Mouse (Mus musculus) cerebral cortex, adult 2 months (tissue): ENCODE measurements around the gene AC161166.1.

Source experiments
- WGBS: fragments of 180-500 bp; shearing (Covaris S2); methylation state at CpG from one replicate; pipeline ENCODE4 v1.1.7; 2018; 5-methylcytosine and 5-hydroxymethylcytosine counted together

Gene AC161166.1

DNA sequence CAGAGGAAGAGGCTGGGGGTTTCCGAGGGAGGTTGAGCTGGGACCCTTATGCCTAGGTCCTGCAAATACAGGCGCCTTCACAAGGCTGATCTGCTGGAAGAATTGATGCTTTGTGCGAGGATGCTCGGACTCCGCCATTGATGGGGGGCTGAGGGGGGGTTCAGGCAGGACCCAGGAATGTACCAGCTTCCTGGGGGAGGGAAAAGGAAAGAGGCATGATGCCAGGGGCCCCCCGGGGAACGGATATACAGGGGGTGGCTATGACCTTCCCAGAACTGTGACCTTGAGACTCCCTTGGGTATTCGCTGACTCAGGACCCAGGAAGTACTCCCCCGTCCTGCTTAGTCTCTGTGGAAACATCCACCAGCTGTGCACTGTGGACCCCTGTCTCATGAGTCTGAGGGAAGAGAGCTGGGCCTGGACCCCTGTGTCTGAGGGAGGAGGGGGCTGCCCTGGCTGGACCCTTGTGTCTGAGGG, 25.6 kb downstream of the AC161166.1 start:
- 29% methylated on average over 9 of the region's 9 CpGs for WGBS

DNA sequence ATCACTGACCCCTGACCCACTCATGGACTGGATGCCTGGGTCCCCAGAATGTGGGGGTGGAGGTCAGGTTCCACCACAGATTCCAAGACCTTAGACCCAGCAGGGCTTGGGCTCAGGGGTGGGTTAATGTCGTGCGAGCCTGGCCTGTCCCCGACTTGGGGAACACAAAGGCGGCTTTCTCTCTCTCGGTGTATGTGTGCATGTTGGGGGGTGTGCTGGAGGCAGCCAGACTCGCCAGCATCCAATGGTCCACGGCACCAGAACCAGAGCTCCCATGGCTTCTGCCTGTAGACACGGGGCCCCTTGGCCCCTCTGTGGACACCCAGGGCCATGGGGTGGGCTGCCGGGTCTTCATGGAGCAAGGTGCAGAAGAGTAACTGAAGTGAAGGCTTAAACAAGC, 26.8 kb downstream of the AC161166.1 start:
- WGBS, result 40% methylated on average over 9 of the region's 9 CpGs

DNA sequence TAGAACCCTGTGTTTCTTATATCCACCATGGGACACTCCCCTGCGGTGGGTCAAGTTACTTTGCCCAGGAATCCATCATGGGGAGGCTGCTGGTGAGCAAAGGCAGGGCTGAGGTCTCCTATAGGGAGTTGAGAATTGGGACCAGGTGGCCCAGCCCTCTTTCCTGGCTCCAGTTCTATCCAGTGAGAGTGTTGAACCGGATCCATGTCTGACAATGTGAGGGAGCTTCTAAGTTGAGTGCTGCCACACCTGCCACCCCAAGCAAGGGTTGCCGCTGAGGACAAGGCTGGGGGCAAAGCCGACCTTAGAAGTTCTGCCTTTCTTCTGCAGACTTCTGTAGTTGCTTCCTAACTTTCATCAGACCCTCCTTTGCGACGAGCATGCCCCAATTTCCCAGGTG, 29.0 kb downstream of the AC161166.1 start:
- 34% methylated on average over 6 of the region's 6 CpGs for WGBS

DNA sequence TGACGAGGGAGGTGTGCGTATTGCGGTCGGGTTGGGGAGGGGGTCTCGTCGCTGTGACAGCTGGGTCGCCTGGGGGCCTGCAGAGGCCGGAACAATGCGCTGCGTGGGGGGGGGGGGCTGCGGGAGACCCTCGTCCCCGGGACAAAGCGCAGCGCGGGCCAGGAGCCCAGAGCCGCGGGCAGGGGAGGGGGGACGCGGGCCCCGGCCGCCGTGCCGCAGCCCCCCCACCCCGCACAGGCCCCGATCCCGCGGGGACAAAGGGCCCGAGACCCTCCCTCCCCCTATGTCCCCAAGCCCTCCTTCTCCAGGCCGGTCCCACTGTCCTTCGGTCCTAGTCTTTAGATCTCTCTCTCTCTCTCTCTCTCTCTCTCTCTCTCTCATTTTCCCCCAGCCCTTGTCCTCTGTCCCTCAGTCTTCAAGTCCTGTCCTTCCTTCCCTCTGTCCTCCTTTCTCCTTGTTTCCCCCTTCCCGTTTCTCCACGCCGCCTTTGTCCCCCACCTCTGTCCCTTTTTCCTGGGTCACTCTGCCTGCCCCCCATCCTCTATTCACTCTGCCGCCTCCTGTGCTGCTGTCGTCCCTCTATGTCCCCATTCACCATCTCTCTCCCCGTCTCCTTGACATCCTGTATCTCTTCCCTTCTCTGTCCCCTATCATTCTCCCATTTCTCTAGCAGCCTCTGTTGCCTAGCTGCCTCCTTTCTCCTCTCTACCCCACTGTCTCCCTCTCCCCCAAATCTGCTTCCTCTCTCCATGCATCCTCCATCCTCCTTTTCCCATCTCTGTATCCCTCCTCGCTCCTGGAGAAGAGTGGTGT, 29.8 kb downstream of the AC161166.1 start:
- 2% methylated on average over 31 of the region's 38 CpGs for WGBS

DNA sequence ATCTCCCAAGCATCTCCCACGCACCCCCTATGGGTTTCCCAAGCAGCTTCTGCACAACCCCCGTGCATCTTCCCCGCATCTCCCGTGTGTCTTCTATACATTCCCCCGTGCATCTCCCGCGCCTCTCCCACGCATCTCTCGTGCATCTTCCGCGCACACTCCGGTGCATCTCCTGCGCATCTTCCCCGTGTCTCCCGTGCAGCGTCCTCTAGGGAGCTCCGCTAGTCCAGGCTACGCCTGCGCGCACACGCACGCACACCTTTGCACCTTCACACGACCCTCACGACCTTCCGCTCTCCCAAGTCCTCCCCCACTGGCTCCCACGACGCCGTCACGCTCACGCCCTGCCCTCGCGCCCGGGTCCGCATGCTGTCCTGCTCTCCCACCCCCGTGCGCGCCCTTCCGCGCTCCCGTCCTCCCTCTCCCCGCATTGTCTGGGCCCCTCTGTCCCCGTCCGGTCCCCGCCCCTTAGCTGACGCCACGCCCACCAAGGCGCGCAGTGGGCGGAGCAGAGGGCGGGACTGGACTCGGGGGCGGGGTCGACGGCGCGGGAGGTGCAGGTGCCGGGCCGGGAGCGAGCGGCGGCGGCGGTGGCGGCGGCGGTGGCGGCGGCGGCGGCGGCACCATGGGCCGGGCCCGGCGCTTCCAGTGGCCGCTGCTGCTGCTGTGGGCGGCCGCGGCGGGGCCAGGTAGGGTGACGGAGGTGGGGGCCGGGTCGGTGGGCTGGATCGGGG, 30.6 kb downstream of the AC161166.1 start, which contains the start of gene Cadm4:
TSS of gene Cadm4 (plus strand) at position 550 of the 734 bp plus-strand sequence.
- WGBS, result 1% methylated on average over 83 of the region's 83 CpGs

DNA sequence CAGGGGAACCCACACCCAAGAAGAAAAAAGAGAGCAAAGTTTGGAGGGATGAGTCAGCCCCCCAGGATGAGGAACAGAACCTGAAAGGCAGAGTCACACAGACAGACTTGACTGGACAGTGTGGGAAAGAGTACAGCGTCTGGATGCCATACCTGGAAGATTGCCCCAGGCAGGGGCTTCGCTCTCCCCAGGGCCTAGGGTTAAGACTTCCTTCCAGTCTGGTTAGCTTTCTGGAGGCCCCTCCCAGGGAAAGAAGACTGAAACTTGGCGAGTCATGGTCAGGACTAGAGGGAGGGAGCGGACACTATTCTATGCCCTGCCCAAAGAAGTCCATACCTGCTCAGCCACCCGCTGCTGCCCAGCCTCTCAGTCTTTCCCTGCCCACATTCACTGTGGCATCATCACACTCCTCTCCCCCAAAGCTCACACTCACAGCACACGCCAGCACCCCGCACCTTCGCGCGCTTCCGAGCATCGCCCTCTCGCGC, 31.2 kb downstream of the AC161166.1 start:
- 12% methylated on average over 14 of the region's 14 CpGs for WGBS

DNA sequence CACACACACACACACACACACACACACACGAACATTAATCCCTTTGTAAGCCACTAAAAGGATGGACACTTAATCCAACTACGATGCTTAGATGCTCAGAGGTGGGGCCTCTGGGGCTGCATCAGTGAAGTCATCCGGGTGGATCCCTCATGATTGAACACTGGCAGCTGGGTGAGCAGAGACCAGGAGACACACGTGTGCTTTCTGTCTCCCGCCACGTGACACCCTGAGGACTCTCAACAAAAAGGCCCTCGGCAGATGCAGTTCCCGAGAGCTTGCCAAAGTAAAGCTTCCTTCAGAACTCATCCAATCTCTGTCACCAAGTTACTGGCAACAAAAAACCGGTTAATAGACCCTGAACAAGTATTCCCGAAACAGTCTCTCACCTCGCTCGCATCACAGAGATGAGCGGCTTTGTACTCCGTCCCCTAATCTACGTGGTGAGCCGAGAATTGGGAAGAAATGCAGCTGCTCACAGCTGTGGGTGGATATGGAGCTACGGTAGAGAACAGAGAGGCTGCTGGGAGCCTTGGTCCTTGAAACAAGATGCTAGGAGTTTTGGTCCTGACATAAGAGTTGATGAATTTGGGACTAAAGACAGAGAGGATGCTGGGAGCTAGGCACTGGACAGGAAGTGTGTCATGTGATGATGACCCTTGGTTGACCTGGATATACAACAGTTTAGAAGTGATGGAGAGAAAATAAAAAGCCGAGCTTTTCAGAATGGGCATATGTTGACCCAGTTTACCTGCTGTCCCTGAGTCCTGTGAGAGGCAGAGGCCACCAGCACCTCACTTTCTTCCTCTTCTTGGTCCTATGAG, 31.9 kb downstream of the AC161166.1 start:
- 31% methylated on average over 18 of the region's 18 CpGs for WGBS

DNA sequence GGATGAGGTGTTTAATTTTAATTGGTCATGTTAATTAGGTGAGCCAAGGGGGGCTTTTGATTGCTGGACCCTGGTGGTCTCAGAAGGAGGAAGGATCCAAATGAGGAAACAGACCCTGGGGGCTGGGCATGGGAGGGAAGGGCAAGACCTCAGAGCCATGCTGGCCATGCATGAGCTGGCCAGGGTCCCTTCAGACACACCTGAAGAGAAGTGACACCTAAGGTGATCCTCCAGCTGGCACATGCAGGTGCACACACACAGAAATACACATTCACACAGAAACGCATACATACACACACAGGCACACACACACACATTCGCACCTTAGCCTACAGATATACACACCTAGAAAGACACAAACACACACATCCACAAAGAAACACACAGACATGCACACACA, 32.6 kb downstream of the AC161166.1 start:
- 80% methylated on average over 2 of the region's 2 CpGs for WGBS

DNA sequence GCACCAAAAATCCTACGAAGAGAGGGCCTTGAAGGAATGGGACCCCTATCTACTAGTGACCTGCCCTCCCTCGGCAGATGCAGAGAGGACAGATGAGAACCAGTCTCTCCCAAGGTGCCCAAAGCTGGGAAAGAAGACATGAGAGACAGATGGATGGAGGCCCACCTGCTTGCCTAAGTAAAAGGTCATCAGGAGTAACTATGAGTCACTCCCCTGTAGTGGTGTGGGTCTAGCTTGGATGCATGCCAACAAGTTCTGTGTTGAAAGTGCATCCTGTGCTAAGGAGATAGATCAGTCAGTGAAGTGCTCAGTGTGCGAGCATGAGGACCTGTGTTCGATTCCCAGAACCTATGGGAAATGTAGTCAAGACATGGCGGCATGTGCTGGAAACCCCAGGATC, 33.3 kb downstream of the AC161166.1 start:
- WGBS, result 91% methylated on average over 5 of the region's 5 CpGs

DNA sequence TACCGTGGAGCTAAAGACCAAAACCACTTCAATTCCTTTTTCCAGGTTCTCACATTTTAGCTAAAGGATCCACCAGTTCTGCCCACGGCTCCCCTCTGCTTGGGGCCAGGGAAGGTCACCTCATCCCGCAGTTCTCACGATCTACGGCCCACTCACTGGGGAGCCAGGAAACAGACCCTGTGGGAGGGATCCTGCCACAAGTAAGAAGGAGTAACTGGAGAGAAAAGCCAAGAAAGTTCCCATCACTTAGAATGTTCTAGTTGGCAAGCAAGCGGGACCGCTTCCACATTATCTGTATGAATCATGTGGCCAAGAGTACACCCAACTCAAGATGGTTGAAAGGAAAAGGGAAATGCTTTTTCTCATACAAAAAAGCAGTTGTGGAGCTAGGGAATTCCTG, 35.4 kb downstream of the AC161166.1 start:
- WGBS, result 53% methylated on average over 7 of the region's 7 CpGs

DNA sequence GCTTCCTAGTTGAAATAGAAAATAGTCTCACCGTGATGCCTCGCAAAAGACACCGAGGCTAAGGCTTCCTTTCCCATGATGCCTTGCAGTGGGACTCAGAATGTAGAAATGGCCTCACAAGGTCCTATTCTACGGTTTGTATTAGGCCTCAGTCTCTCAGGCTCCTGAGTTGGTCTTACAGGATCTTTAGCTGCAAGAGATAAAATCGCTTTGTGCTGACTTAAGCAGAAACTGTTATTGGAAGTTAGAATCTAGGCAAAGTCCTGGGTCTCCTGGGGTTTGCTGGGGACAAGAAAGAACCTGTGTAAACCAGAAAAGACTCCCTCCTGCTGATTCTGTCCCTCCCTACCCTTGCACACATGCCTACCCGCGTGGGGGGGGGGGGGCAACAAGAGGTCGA, 35.9 kb downstream of the AC161166.1 start:
- WGBS, result 59% methylated on average over 8 of the region's 8 CpGs

DNA sequence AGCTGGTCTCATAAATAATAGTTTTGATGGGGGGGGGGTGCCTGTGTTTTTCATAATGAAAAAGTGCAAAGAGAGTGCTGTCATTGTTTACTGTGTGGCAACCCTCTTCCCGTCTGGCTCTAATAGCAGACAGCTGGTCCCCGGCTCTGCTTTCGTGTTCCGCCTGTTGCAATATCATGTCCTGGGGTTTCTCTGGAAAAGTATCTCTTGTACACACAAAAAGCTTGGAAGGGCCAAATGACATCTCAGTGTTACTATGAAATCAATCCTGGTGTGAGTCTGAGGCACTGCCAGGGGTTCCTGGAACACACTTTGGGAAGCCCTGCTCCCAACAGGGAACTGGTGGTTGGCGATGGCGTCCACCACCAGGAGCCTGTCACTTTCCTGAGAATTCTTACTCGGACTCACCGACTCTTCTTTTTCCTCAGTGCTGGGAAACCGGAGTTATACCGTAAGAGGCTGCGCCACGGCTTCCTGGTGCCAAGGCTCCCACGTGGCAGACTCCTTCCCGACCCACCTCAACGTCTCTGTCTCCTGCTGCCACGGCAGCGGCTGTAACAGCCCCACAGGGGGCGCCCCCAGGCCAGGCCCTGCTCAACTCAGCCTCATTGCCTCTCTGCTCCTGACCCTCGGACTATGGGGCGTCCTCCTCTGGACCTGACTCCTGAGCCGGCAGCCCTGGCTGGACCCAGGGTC, 37.3 kb downstream of the AC161166.1 start:
- 24% methylated on average over 21 of the region's 21 CpGs for WGBS

DNA sequence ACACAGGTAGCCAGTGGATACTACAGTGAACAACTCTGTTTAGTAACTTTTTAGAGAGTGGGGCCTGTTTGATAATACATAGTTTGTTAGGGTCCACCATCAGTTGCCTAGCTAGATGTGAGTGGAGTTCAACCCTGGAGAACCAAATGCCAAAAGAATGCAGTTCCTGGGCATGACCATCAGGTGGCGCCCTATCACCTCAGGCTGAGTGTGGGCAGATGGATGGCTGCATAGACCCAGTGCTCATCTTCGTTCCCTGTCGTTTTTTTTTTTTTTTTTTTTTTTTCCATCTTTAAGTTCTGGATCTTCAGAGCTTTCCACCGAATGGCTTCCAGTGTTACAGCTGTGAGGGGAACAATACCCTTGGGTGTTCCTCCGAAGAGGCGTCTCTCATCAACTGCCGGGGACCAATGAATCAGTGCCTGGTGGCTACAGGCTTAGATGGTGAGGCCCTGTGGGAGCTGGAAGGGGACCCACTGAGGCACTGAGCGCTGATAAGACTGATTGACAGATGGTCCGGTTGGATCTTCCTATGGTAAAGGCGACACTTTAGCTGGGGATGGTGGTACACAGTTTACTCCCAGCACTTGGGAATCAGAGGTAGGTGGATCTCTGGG, 38.2 kb downstream of the AC161166.1 start:
- 32% methylated on average over 10 of the region's 10 CpGs for WGBS

DNA sequence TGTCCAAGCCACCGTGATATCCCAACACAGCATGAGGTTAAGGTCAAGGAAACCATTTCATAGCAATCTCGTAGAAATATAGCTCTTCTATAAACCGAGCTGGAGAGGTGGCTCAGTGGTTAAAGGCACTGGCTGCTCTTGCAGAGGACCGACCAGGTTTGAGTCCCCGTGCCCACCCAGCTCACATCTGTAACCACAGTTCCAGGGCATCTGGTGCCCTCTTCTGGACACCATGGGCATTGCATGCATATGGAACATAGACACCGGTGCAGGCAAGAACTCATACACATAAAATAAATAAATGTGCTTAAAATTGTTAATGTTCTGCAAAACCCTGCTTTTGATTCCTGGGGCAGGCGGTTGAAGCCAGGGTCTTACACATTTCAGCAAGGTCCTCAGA, 39.3 kb downstream of the AC161166.1 start:
- 66% methylated on average over 7 of the region's 7 CpGs for WGBS

DNA sequence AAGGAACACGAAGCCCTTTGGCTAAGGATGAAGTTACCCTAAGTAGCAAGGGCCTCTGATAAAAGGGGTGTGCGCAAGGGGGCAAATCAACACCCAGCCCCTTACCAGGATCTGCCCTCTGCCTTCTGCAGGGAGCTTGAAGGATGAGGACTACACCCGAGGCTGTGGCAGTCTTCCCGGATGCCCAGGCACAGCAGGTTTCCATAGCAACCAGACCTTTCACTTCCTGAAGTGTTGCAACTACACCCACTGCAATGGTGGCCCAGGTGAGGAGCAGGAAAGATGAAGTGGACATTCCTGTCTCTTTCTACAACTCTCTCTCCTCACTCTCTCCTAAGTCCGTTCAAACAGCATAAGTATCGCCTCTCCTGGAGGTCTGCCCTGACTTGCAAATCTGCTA, 39.8 kb downstream of the AC161166.1 start:
- WGBS, result 56% methylated on average over 6 of the region's 6 CpGs

DNA sequence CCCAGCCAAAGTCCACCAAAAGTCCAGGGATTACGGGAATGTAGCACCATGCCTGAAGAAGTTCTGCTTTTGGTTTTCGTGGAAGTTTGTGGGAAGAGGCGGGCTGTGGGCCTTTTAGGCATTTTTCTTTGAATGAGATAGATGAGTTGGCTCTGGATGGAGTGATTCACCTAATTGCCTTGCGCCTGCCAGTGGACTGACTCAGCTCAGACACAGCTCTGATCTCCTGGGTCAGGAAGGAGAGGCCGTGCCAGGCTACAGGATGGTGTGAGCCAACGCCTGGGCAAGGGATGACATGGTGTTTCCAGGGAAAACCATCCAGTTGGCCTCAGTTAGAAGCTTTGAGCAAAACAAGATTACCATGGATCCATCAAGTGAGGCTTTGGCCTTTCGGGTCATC, 41.9 kb downstream of the AC161166.1 start:
- 89% methylated on average over 7 of the region's 7 CpGs for WGBS

DNA sequence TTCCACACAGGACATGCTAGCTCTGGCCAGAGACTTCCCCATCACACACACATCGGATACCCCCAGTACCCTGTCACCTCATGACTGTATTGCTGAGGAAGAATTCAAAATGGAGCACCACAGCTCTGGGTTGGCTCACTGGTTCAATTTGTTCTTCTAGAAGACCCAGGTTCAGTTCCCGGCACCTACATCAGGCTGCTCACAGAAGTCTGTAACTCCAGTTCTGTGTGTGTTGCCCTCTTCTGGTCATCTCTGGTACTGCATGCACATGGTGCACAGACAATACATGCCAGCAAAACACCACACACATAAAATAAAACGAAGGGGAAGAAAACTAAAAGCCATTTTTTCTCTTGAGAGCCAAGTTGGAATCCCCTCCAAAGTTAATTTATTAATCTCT, 43.1 kb downstream of the AC161166.1 start:
- WGBS, result 83% methylated on average over 3 of the region's 3 CpGs

DNA sequence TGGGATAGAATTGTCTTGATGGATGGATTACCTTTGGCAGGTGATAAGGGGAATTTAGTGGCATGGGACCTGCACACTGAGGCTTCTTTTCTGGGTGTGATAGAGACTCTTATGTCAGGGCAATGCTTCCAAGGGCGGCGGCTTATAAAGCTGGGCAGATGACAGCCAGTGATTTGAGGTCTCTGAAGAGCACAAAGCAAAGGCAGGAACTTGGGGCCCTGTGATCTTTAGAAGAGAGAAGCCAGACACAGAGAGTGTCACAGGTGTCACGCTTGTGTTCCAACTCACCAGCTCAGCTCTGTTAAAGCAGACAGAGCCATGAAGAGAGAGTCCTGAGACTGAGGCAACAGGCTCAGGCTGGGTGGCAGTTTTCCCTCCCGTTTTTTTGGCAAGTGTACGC, 44.4 kb downstream of the AC161166.1 start:
- whole genome bisulfite sequencing, result 84% methylated on average over 5 of the region's 5 CpGs

DNA sequence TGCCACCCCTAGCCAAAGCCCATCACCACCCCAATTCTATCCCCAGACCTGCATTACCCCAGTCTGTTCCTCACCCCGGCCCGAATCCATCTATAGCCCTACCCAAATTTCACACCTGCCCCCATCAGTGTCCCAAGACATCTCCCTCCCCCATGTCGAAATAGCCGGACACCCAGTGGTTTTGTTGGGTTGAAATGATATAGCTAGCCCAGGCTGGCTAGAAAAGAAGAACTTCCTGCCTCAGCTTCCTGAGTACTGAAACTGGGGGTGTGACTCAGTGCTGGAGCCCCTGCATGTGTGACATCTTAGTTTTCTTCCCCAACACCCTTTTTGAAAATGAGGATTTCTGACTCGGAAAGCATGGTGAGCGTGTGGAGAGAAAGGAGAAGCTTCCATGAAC, 45.4 kb downstream of the AC161166.1 start:
- 86% methylated on average over 6 of the region's 6 CpGs for whole genome bisulfite sequencing

DNA sequence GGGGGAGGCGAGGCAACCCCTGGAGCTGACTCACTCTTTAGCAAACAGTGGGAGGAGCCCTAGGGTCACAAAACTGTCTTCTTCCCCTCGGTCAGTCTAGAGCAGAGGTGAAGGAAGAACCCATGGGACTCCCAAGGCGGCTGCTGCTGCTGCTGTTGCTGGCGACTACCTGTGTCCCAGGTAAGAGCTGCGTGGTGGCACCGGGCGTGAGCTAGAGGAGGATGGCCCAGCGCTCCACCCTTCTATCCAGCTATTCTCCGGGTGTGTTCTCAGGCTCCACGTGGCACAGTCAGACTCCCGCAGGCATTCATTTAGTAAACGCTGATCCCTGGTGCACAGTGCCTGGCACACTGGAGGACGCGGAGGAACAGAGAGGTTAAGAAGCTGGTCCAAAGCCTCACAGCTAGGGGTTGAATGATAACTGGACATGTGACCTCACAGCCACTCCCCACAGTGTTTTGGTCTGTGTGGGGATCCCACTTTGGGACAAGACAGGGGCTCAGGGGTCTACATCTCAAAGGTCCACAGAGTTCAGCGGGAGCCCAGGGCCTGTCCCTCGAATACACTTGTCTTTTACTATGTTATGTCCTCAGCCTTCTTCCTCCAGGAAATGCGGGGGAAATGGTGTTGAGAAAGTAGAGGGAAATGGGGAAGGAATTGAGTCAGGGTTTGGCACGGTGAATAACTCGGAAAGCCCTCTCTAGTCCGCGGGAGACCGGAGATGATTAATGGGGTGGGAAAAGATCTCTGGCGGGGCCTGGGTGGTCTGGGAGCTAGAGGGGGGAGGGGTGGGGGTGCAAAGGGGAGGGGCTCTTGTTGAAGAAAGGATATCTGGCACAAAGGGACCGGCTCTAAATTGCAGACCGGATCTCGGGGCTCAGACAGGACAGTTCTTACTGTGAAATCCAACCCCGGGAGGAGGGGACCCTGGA, 49.6 kb downstream of the AC161166.1 start, which contains the start of gene Plaur:
TSS of gene Plaur (plus strand) at position 97 of the 932 bp plus-strand sequence.
- 7% methylated on average over 27 of the region's 27 CpGs for WGBS
